Mouse (Mus musculus) embryonic facial prominence, embryonic 13.5 days (tissue): ENCODE measurements around the gene Lrrk1. TPM values are rescaled to one million over a fixed set of nuclear protein-coding genes. Genes with fewer than 3 reads are reported as not detected.

Source experiments
- ATAC-seq: fragments of 200-750 bp; cut with Nextera tagmentation; 2 replicates; pipeline ENCODE4 v1.8.0; 2017; ENCODE audit warnings: low read depth; ENCODE audit not compliant: insufficient number of reproducible peaks, insufficient read depth, low FRiP score, low TSS enrichment
- H3K27ac ChIP-seq: fragments of 300-500 bp; sonication (generic); 2 replicates; pipeline ENCODE4 v1.5.1; 2015; ENCODE audit warnings: moderate library complexity, mild to moderate bottlenecking, inconsistent platforms
- H3K27me3 ChIP-seq: fragments of 300-500 bp; sonication (generic); 2 replicates; pipeline ENCODE4 v1.6.1; 2015; ENCODE audit warnings: mild to moderate bottlenecking, inconsistent platforms
- H3K36me3 ChIP-seq: fragments of 300-500 bp; sonication (generic); 2 replicates; pipeline ENCODE4 v1.6.1; 2015; ENCODE audit warnings: mild to moderate bottlenecking, inconsistent platforms
- H3K4me1 ChIP-seq: fragments of 300-500 bp; sonication (generic); 2 replicates; pipeline ENCODE4 v1.6.1; 2015; ENCODE audit warnings: inconsistent platforms
- H3K4me2 ChIP-seq: fragments of 300-500 bp; sonication (generic); 2 replicates; pipeline ENCODE4 v1.6.1; 2015; ENCODE audit warnings: moderate library complexity, mild to moderate bottlenecking, inconsistent platforms
- H3K4me3 ChIP-seq: fragments of 300-500 bp; sonication (generic); 2 replicates; pipeline ENCODE4 v1.5.1; 2015; ENCODE audit warnings: mild to moderate bottlenecking, inconsistent platforms
- H3K9ac ChIP-seq: fragments of 300-500 bp; sonication (generic); 2 replicates; pipeline ENCODE4 v1.6.1; 2015; ENCODE audit warnings: mild to moderate bottlenecking, inconsistent platforms
- H3K9me3 ChIP-seq: fragments of 300-500 bp; sonication (generic); 2 replicates; pipeline ENCODE4 v1.6.1; 2016; ENCODE audit warnings: inconsistent platforms
- WGBS: fragments of 180-500 bp; shearing (Covaris S2); methylation state at CpG from one replicate; pipeline ENCODE4 v1.1.7; 2015; ENCODE audit warnings: mixed read lengths; 5-methylcytosine and 5-hydroxymethylcytosine counted together
- polyA plus RNA-seq: library from polyadenylated mRNA; unstranded; fragments of >200 nt; fragmentation: Nextera tagmentation; extraction: Ambion mirVana; gene quantifications from 2 replicates; pipeline ENCODE4 v1.2.1, GENCODE M21; 2015

The Lrrk1 gene
- polyA plus RNA-seq, 1 experiment from 2014 or later: 15.8 TPM

- Histone ChIP-seq H3K9ac (no peak overlapping the region), H3K9me3 (no peaks in the 10 kb centered on the region), H3K4me1 (peaks cover 16% of the 10 kb centered on the region), H3K4me2 (no peak overlapping the region), H3K36me3 (peaks cover 13% of the 10 kb centered on the region; the same call in 1 of the 2 replicates), H3K27me3 (no peaks in the 10 kb centered on the region), H3K4me3 (no peak overlapping the region), H3K27ac (no peak overlapping the region; the same call in 1 of the 2 replicates)
- WGBS: 60% methylated on average over 5 of the region's 5 CpGs
- no peak for ATAC-seq
Observed at GRCm38 (mm10) chr7:66309240-66309949, 78.8 kb downstream of the Lrrk1 start.

DNA sequence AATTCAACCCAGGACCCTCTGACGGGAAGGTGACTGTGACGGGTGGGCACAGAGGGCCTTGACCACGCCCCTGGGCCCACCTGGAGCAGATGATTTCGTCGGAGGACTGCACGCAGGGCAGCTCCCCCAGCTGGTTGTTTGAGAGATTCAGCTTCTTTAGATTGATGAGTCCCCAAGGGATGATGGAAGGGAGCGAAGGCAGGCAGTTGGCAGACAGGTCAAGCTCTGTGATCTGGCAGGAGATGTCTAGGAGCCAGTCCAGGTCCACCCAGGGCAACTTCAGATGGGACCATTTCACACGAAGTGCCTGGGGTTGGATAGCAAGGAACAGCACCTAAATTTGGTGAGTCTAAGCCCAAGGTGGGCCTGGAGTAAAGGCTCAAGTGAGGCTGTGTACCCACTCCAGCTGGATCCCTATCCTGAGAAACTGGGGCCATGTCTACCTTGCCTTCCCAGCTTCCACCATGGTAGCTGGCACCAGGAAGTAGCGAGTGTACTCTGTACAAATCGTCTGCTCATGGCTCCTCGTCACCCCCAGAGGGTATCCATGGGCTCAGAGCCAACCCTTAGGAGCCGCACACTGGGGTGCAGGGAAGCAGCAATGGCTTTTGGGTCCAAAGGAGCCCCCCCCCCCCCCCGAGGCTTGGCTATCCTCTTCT, 79.4 kb downstream of the Lrrk1 start:
- no peaks in the 10 kb centered on the region for H3K27me3 ChIP-seq
- ATAC-seq: no peak
- WGBS: 75% methylated on average over 13 of the region's 13 CpGs
- no peaks in the 10 kb centered on the region for H3K9me3 ChIP-seq
- H3K4me3 ChIP-seq: no peak overlapping the region
- H3K4me2 ChIP-seq: no peak overlapping the region
- no peak overlapping the region for H3K9ac ChIP-seq
- no peak overlapping the region for H3K27ac ChIP-seq
- H3K4me1 ChIP-seq: peaks cover 16% of the 10 kb centered on the region
- H3K36me3 ChIP-seq: peaks cover 13% of the 10 kb centered on the region; the same call in 1 of the 2 replicates

DNA sequence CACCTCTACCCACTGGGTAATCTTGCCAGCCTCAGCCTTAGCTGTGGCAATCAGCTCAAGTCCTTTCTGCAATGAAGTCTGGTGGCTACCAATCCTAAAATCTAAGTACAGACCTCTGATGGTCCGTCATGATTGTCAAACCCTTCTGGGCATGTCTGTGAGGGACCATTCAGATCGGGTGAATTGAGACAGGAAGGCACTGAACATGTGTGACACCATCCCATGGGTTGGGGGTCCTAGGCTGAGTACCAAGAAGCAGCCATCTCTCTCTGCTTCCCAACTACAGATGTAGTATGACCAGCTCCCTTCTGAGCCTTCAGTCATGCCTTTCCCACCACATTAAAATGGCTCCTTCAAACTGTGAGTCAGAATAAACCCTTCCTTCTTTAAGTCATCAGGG, 80.4 kb downstream of the Lrrk1 start:
- no peaks in the 10 kb centered on the region for H3K9me3 ChIP-seq
- ATAC-seq: no peak

GRCm38 (mm10) chr7:66305714-66306198, 82.4 kb downstream of the Lrrk1 start:
- H3K4me3 ChIP-seq: no peak overlapping the region
- ATAC-seq: no peak
- no peaks in the 10 kb centered on the region for H3K9me3 ChIP-seq
- no peak overlapping the region for H3K9ac ChIP-seq
- H3K4me2 ChIP-seq: no peak overlapping the region
- peaks cover 13% of the 10 kb centered on the region; the same call in 1 of the 2 replicates for H3K36me3 ChIP-seq
- peaks cover 6% of the 10 kb centered on the region for H3K4me1 ChIP-seq
- no peak overlapping the region for H3K27ac ChIP-seq
- WGBS: 84% methylated on average over 16 of the region's 16 CpGs
- H3K27me3 ChIP-seq: no peaks in the 10 kb centered on the region

More for the DNA sequence above, 80.4 kb downstream of the Lrrk1 start:
- Histone ChIP-seq H3K27me3 (no peaks in the 10 kb centered on the region), H3K4me1 (peaks cover 16% of the 10 kb centered on the region), H3K4me3 (no peak overlapping the region), H3K27ac (no peak overlapping the region), H3K36me3 (peaks cover 13% of the 10 kb centered on the region; the same call in 1 of the 2 replicates), H3K4me2 (no peak overlapping the region), H3K9ac (no peak overlapping the region)
- WGBS: 60% methylated on average over 2 of the region's 2 CpGs

GRCm38 (mm10) chr7:66304993-66305713, 83.0 kb downstream of the Lrrk1 start:
- H3K4me1 ChIP-seq: peaks cover 4% of the 10 kb centered on the region
- no peak for ATAC-seq
- 86% methylated on average over 8 of the region's 8 CpGs for WGBS
- H3K9ac ChIP-seq: no peak overlapping the region
- H3K4me2 ChIP-seq: no peak overlapping the region
- no peaks in the 10 kb centered on the region for H3K9me3 ChIP-seq
- no peak overlapping the region for H3K27ac ChIP-seq
- H3K4me3 ChIP-seq: no peak overlapping the region
- no peaks in the 10 kb centered on the region for H3K27me3 ChIP-seq
- peaks cover 13% of the 10 kb centered on the region; the same call in 1 of the 2 replicates for H3K36me3 ChIP-seq

DNA sequence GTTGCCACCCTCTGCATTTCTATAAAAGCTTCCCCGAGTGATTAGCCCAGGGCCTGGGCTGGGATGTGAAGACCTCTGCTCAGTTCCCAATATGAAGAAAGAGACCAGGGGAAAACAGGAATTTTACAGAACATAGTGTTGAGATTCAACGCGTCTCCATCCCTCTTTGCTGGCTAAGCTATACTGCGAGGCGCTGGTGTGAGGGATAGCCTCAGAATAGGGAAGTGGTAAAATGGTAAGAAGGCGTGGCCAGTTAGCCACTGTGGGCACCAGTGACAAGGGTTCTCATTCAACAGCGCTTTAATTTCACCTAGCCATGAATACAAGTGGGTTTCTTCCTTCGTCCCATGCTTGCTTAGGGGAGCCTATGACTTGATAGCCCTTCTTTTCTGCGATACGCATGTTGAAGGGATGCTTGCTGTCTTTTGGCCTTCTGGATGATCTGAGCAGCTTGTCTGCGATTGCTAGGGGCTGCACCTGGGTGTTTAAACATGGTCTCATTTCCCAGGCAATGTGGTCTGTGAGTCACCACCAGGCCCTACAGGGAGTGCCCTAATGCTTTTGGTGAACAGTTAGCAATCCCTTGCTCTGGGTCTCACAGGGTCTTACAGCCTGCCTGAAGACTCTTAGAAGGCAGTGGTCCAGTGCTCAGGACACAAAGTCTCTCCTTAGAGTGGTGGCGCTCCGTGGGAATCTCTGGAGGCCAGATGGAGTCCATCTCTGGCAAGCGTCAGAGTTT, 84.1 kb downstream of the Lrrk1 start:
- Histone ChIP-seq H3K4me2 (no peak overlapping the region), H3K4me3 (no peak overlapping the region), H3K9ac (no peak overlapping the region), H3K9me3 (no peaks in the 10 kb centered on the region), H3K36me3 (peaks cover 13% of the 10 kb centered on the region; the same call in 1 of the 2 replicates), H3K27ac (no peak overlapping the region), H3K4me1 (peaks cover under 1% of the 10 kb centered on the region), H3K27me3 (no peaks in the 10 kb centered on the region)
- WGBS: 93% methylated on average over 14 of the region's 14 CpGs
- no peak for ATAC-seq

- Histone ChIP-seq H3K36me3 (peaks cover 15% of the 10 kb centered on the region; the same call in 1 of the 2 replicates), H3K4me3 (no peak overlapping the region), H3K4me2 (no peak overlapping the region), H3K9ac (no peak overlapping the region), H3K27ac (no peak overlapping the region), H3K9me3 (no peaks in the 10 kb centered on the region), H3K4me1 (peaks cover 5% of the 10 kb centered on the region; the same call in 1 of the 2 replicates), H3K27me3 (no peaks in the 10 kb centered on the region)
- 78% methylated on average over 4 of the region's 4 CpGs for WGBS
- no peak for ATAC-seq
Observed at GRCm38 (mm10) chr7:66301486-66301885, 86.7 kb downstream of the Lrrk1 start.

DNA sequence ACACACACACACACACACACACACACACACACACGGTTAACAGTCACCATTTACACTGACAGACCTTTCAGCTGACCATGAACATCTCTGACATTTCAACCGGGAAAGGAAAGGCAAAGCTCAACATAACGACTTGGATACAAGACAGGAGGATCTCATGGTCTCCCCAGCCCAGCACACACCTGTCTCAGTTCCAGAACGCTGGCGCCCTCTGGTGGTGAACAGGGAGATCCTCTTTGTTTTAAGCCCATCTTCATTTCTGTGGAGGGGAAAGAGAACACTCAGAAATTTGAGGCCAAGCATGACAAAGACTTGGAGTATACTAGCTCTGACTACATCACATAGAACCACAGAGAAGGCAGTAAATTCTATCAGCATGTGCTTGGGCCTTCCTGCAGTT, 87.5 kb downstream of the Lrrk1 start:
- WGBS: 12% methylated on average over 5 of the region's 5 CpGs
- Histone ChIP-seq H3K4me1 (peaks cover 5% of the 10 kb centered on the region; the same call in 1 of the 2 replicates), H3K9me3 (no peaks in the 10 kb centered on the region), H3K9ac (no peak overlapping the region), H3K27ac (no peak overlapping the region), H3K4me2 (no peak overlapping the region), H3K36me3 (peaks cover 13% of the 10 kb centered on the region), H3K4me3 (no peak overlapping the region), H3K27me3 (no peaks in the 10 kb centered on the region)
- ATAC-seq: no peak

- Histone ChIP-seq H3K4me2 (no peak overlapping the region), H3K36me3 (peaks cover 37% of the 10 kb centered on the region), H3K9me3 (no peaks in the 10 kb centered on the region), H3K27ac (no peak overlapping the region), H3K27me3 (no peaks in the 10 kb centered on the region), H3K4me1 (peaks cover 9% of the 10 kb centered on the region), H3K4me3 (no peak overlapping the region), H3K9ac (no peak overlapping the region)
- ATAC-seq: no peak
- WGBS: 74% methylated on average over 9 of the region's 9 CpGs
Observed at GRCm38 (mm10) chr7:66297656-66298021, 90.5 kb downstream of the Lrrk1 start.

DNA sequence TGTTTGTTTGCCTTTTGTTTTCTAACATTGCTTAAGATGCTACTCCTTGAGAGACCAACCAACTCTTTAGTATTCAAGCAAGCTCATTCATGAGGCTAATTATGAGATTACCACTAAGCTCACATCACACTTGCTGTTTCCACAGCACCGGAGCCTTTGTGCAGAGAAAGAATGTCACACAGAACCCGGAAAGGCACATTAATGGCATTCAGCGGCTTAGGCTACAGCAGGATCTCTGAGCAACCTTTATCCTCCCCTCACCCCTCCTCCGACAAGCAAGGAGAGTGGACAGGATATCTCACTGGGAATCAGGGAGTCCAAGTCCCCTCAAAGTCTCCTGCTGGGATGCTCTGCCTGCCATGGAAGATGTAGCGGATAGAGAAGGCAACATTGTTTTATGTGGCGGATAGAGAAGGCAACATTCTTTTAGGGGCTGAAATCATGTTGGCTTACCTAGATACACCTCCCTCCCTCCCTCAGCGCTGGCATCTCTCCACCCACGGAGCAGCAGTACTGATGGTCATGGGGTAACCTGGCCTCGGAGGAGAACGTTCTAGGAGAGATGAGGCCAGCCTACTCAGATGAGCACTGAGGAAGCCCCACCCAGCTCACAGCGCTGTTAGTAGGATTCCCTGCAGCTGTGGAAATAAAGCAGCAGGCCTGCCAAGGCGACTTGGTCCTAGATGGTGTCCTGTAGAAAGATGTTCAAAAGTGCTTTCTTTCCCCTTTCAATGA, 91.1 kb downstream of the Lrrk1 start:
- Histone ChIP-seq H3K27me3 (no peaks in the 10 kb centered on the region), H3K27ac (no peak overlapping the region), H3K4me2 (no peak overlapping the region), H3K4me3 (no peak overlapping the region), H3K9me3 (no peaks in the 10 kb centered on the region), H3K36me3 (peaks cover 41% of the 10 kb centered on the region), H3K4me1 (peaks cover 9% of the 10 kb centered on the region), H3K9ac (no peak overlapping the region)
- 51% methylated on average over 12 of the region's 12 CpGs for WGBS
- no peak for ATAC-seq
